Mouse (Mus musculus) kidney, embryonic 14.5 days (tissue): ENCODE measurements at regions not wholly inside any gene's neighbourhood (a gene's known extent, or its start where the extent isn't known, plus 50 kb on each side); places are given as distances from the start of the nearest gene placed in this dataset.

ENCODE experiments used
- ATAC-seq: fragments of 200-750 bp; cut with Nextera tagmentation; 2 replicates; pipeline ENCODE4 v1.8.0; 2017; ENCODE audit warnings: moderate number of reproducible peaks, mild to moderate bottlenecking, moderate TSS enrichment, moderate library complexity; ENCODE audit not compliant: low FRiP score, low TSS enrichment
- H3K27ac ChIP-seq: fragments of 300-500 bp; sonication (generic); 2 replicates; pipeline ENCODE4 v1.5.1; 2014; ENCODE audit warnings: low read depth, mild to moderate bottlenecking, low read length, moderate library complexity, mixed read lengths
- H3K27me3 ChIP-seq: fragments of 300-500 bp; sonication (generic); 2 replicates; pipeline ENCODE4 v1.6.1; 2014; ENCODE audit warnings: mild to moderate bottlenecking, low read length; ENCODE audit not compliant: control insufficient read depth, insufficient read depth
- H3K36me3 ChIP-seq: fragments of 300-500 bp; sonication (generic); 2 replicates; pipeline ENCODE4 v1.6.1; 2014; ENCODE audit warnings: low read length, mixed read lengths; ENCODE audit not compliant: control insufficient read depth, insufficient read depth
- H3K4me1 ChIP-seq: fragments of 300-500 bp; sonication (generic); 2 replicates; pipeline ENCODE4 v1.6.1; 2014; ENCODE audit warnings: low read length, mixed read lengths; ENCODE audit not compliant: control insufficient read depth, insufficient read depth
- H3K4me2 ChIP-seq: fragments of 300-500 bp; sonication (generic); replicated peaks from 2 replicates; pipeline ENCODE4 v1.6.1; 2014; ENCODE audit warnings: low read depth, mild to moderate bottlenecking, low read length
- H3K4me3 ChIP-seq: fragments of 300-500 bp; sonication (generic); 2 replicates; pipeline ENCODE4 v1.5.1; 2014; ENCODE audit warnings: mild to moderate bottlenecking, low read length
- H3K9ac ChIP-seq: fragments of 300-500 bp; sonication (generic); 2 replicates; pipeline ENCODE4 v1.6.1; 2014; ENCODE audit warnings: low read depth, mild to moderate bottlenecking, low read length, moderate library complexity
- H3K9me3 ChIP-seq: fragments of 300-500 bp; sonication (generic); 2 replicates; pipeline ENCODE4 v1.6.1; 2016; ENCODE audit warnings: low read length; ENCODE audit not compliant: control insufficient read depth
- WGBS: fragments of 180-500 bp; shearing (Covaris S2); extraction: QIAGEN DNeasy Blood & Tissue Kit; methylation state at CpG from one replicate; pipeline ENCODE4 v1.1.7; 2014; 5-methylcytosine and 5-hydroxymethylcytosine counted together

- ATAC-seq, result no peak
- no peaks in the 10 kb centered on the region for H3K36me3 ChIP-seq
- no peaks in the 10 kb centered on the region for H3K27me3 ChIP-seq
- no peak overlapping the region for H3K4me2 ChIP-seq
- no peak overlapping the region for H3K4me3 ChIP-seq
- no peak overlapping the region for H3K27ac ChIP-seq
- no peak overlapping the region for H3K9ac ChIP-seq
- no peaks in the 10 kb centered on the region for H3K4me1 ChIP-seq
- WGBS, result 68% methylated on average over 3 of the region's 3 CpGs
- no peaks in the 10 kb centered on the region for H3K9me3 ChIP-seq
Measured at GRCm38 (mm10) chr3:70181611-70182010, 174.2 kb downstream of the Otol1 start.

GRCm38 (mm10) chr3:70190741-70191140, 183.3 kb downstream of the Otol1 start:
- ATAC-seq, result no peak
- H3K4me3 ChIP-seq, result no peak overlapping the region
- H3K4me2 ChIP-seq, result no peak overlapping the region
- H3K4me1 ChIP-seq, result no peaks in the 10 kb centered on the region
- no peak overlapping the region for H3K9ac ChIP-seq
- H3K27ac ChIP-seq, result no peak overlapping the region
- H3K9me3 ChIP-seq, result no peaks in the 10 kb centered on the region
- no peaks in the 10 kb centered on the region for H3K27me3 ChIP-seq
- H3K36me3 ChIP-seq, result no peaks in the 10 kb centered on the region

- no peaks in the 10 kb centered on the region for H3K4me1 ChIP-seq
- H3K9me3 ChIP-seq, result no peaks in the 10 kb centered on the region
- no peaks in the 10 kb centered on the region for H3K27me3 ChIP-seq
- no peak overlapping the region for H3K4me2 ChIP-seq
- WGBS, result 84% methylated on average over 3 of the region's 3 CpGs
- H3K36me3 ChIP-seq, result no peaks in the 10 kb centered on the region
- no peak overlapping the region for H3K27ac ChIP-seq
- H3K9ac ChIP-seq, result no peak overlapping the region
- H3K4me3 ChIP-seq, result no peak overlapping the region
- no peak for ATAC-seq
Measured at GRCm38 (mm10) chr3:70196671-70197070, 189.3 kb downstream of the Otol1 start.

- WGBS, result 89% methylated on average over 3 of the region's 3 CpGs
- H3K4me2 ChIP-seq, result no peak overlapping the region
- no peak for ATAC-seq
- no peak overlapping the region for H3K4me3 ChIP-seq
- no peak overlapping the region for H3K9ac ChIP-seq
- no peaks in the 10 kb centered on the region for H3K36me3 ChIP-seq
- H3K4me1 ChIP-seq, result no peaks in the 10 kb centered on the region
- H3K27me3 ChIP-seq, result no peaks in the 10 kb centered on the region
- H3K27ac ChIP-seq, result no peak overlapping the region
- no peaks in the 10 kb centered on the region for H3K9me3 ChIP-seq
Measured at GRCm38 (mm10) chr3:70198890-70199289, 191.5 kb downstream of the Otol1 start.

GRCm38 (mm10) chr3:70201334-70201943, 194.0 kb downstream of the Otol1 start:
- Histone ChIP-seq H3K4me2 (no peak overlapping the region), H3K4me3 (no peak overlapping the region), H3K36me3 (no peaks in the 10 kb centered on the region), H3K9me3 (no peaks in the 10 kb centered on the region), H3K27ac (no peak overlapping the region), H3K27me3 (no peaks in the 10 kb centered on the region), H3K9ac (no peak overlapping the region), H3K4me1 (no peaks in the 10 kb centered on the region)
- 77% methylated on average over 3 of the region's 3 CpGs for WGBS
- ATAC-seq, result no peak

GRCm38 (mm10) chr3:70215195-70215594, 207.8 kb downstream of the Otol1 start:
- no peaks in the 10 kb centered on the region for H3K27me3 ChIP-seq
- no peaks in the 10 kb centered on the region for H3K4me1 ChIP-seq
- H3K27ac ChIP-seq, result no peak overlapping the region
- H3K4me3 ChIP-seq, result no peak overlapping the region
- H3K9me3 ChIP-seq, result no peaks in the 10 kb centered on the region
- H3K4me2 ChIP-seq, result no peak overlapping the region
- H3K36me3 ChIP-seq, result no peaks in the 10 kb centered on the region
- no peak for ATAC-seq
- H3K9ac ChIP-seq, result no peak overlapping the region
- 89% methylated on average over 3 of the region's 3 CpGs for WGBS

- no peak overlapping the region for H3K4me2 ChIP-seq
- no peaks in the 10 kb centered on the region for H3K4me1 ChIP-seq
- H3K4me3 ChIP-seq, result no peak overlapping the region
- no peaks in the 10 kb centered on the region for H3K36me3 ChIP-seq
- H3K9ac ChIP-seq, result no peak overlapping the region
- no peaks in the 10 kb centered on the region for H3K27me3 ChIP-seq
- no peak for ATAC-seq
- WGBS, result 89% methylated on average over 1 of the region's 1 CpGs
- H3K27ac ChIP-seq, result no peak overlapping the region
- no peaks in the 10 kb centered on the region for H3K9me3 ChIP-seq
Measured at GRCm38 (mm10) chr3:70216096-70216495, 208.7 kb downstream of the Otol1 start.

- no peak overlapping the region for H3K9ac ChIP-seq
- H3K4me2 ChIP-seq, result no peak overlapping the region
- no peaks in the 10 kb centered on the region for H3K4me1 ChIP-seq
- H3K4me3 ChIP-seq, result no peak overlapping the region
- no peak overlapping the region for H3K27ac ChIP-seq
- no peak for ATAC-seq
- 74% methylated on average over 4 of the region's 4 CpGs for WGBS
- H3K9me3 ChIP-seq, result no peaks in the 10 kb centered on the region
- H3K36me3 ChIP-seq, result no peaks in the 10 kb centered on the region
- H3K27me3 ChIP-seq, result no peaks in the 10 kb centered on the region
Measured at GRCm38 (mm10) chr3:70218757-70219360, 211.4 kb downstream of the Otol1 start.

- Histone ChIP-seq H3K36me3 (no peaks in the 10 kb centered on the region), H3K9ac (no peak overlapping the region), H3K4me3 (no peak overlapping the region), H3K27me3 (no peaks in the 10 kb centered on the region), H3K4me2 (no peak overlapping the region), H3K27ac (no peak overlapping the region), H3K4me1 (no peaks in the 10 kb centered on the region), H3K9me3 (no peaks in the 10 kb centered on the region)
- no peak for ATAC-seq
- whole genome bisulfite sequencing, result 83% methylated on average over 3 of the region's 3 CpGs
Measured at GRCm38 (mm10) chr3:70223443-70224065, 216.1 kb downstream of the Otol1 start.
